Mouse (Mus musculus) erythroblast, embryonic 14.5 days (primary cell): Measurements from ENCODE around the gene Angpt4. TPM values are rescaled to one million over a fixed set of nuclear protein-coding genes. Genes with fewer than 3 reads are reported as not detected.

Source experiments
- H3K27me3 ChIP-seq: 2 replicates; pipeline ENCODE4 v1.6.1; 2012; ENCODE audit warnings: inconsistent platforms; ENCODE audit not compliant: control insufficient read depth
- H3K36me3 ChIP-seq: 2 replicates; pipeline ENCODE4 v1.6.1; 2012; ENCODE audit warnings: mild to moderate bottlenecking, inconsistent platforms; ENCODE audit not compliant: control insufficient read depth
- H3K4me1 ChIP-seq: 2 replicates; pipeline ENCODE4 v1.6.1; 2012; ENCODE audit warnings: inconsistent platforms; ENCODE audit not compliant: control insufficient read depth
- H3K4me3 ChIP-seq: replicated peaks from 2 replicates; pipeline ENCODE3; 2012; ENCODE audit warnings: moderate library complexity, mild to moderate bottlenecking, inconsistent platforms
- H3K9me3 ChIP-seq: 2 replicates; pipeline ENCODE4 v1.6.1; 2012; ENCODE audit warnings: low read length, inconsistent platforms, mixed read lengths; ENCODE audit not compliant: control insufficient read depth
- GATA1 ChIP-seq: IDR thresholded peaks from 2 replicates; pipeline ENCODE4 v1.6.1; 2012; ENCODE audit warnings: low read length, inconsistent platforms, mixed read lengths
- TAL1 ChIP-seq: IDR thresholded peaks from 3 replicates; pipeline ENCODE4 v1.6.1; 2012; ENCODE audit warnings: low read length, inconsistent platforms, mixed read lengths
- polyA plus RNA-seq: library from polyadenylated mRNA; stranded (reverse); fragments of >175 nt; gene quantifications from 2 replicates; pipeline ENCODE4 v1.2.3, GENCODE M21; 2012

Gene Angpt4
- polyA plus RNA-seq, 1 experiment = not detected

GRCm38 (mm10) chr2:151910498-151910897 lies 512 bp upstream of the Angpt4 start:
- H3K9me3 ChIP-seq = no peaks in the 10 kb centered on the region
- no peaks in the 10 kb centered on the region for H3K36me3 ChIP-seq
- no peaks in the 10 kb centered on the region for H3K4me1 ChIP-seq
- TF ChIP-seq TAL1 = no peak
- TF ChIP-seq GATA1 = no peak
- no peaks in the 10 kb centered on the region for H3K27me3 ChIP-seq
- no peak overlapping the region for H3K4me3 ChIP-seq

DNA sequence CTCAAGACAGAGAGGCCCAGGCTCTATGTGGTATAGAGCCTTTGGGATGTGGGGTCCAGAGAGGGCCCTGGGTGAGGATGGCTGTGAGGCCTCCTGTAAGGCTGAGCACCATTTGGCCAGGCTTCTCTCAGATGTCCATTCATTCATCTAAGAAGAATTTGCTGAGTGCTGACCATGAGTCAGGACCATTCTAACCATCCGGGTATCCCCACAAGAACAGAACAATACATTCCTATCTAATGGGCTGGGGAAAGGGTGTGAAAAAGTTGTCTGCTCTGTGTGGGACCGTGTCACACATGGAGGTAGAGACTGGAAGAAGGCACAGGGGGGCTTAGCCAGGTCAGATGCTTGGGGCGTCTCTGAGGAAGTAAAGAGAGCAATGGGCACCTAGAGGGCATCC lies 741 bp downstream of the Angpt4 start:
- H3K27me3 ChIP-seq = no peaks in the 10 kb centered on the region
- no peaks in the 10 kb centered on the region for H3K36me3 ChIP-seq
- no peaks in the 10 kb centered on the region for H3K4me1 ChIP-seq
- H3K9me3 ChIP-seq = no peaks in the 10 kb centered on the region
- no peak overlapping the region for H3K4me3 ChIP-seq
- TF ChIP-seq GATA1 (no peak), TAL1 (no peak)

DNA sequence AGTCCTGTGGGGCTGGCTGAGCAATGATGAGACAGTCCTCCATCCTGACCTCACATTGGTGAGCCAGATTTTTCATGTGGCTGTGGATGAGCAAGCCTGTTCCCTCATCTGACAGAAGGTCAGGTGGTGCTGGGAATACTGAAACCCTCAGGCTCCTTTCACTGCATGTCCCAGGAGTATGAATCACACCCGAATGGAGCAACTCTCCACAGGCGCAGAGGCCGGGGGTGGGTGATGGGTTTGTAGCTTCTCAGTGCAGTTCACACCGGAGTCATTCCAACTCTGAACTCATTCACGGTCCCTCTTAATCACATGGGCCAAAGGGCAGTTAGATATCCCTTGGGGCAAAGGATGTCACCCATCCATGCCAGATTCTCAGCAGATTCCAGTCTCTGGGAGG lies 3.1 kb downstream of the Angpt4 start:
- Histone ChIP-seq H3K36me3 (no peaks in the 10 kb centered on the region), H3K4me1 (no peaks in the 10 kb centered on the region), H3K4me3 (no peak overlapping the region), H3K9me3 (no peaks in the 10 kb centered on the region), H3K27me3 (no peaks in the 10 kb centered on the region)
- TF ChIP-seq TAL1 = no peak
- no peak for TF ChIP-seq GATA1

DNA sequence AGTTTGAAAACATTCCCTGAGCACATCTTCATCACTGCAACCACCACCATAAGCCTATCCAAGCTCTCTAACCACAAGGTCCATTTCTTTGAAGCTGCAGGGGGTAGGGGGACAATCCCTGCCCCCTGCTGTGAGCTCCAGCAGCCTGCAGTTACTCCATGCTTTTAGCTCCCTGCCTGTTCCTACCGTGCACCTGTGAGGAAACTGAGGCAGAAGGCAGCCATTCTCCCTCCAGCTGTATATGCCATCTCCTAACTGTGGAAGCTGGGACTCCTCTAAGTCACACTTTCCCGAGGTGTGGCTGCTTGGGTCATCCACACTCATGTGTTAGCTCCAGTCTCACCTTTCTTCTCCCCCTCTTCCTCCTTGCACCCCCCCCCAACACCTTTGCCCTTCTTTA lies 4.1 kb downstream of the Angpt4 start:
- H3K36me3 ChIP-seq = no peaks in the 10 kb centered on the region
- H3K27me3 ChIP-seq = no peaks in the 10 kb centered on the region
- H3K9me3 ChIP-seq = no peaks in the 10 kb centered on the region
- no peak overlapping the region for H3K4me3 ChIP-seq
- no peak for TF ChIP-seq TAL1
- no peak for TF ChIP-seq GATA1
- H3K4me1 ChIP-seq = no peaks in the 10 kb centered on the region

GRCm38 (mm10) chr2:151916061-151916831 lies 5.2 kb downstream of the Angpt4 start:
- Histone ChIP-seq H3K9me3 (no peaks in the 10 kb centered on the region), H3K27me3 (no peaks in the 10 kb centered on the region), H3K36me3 (no peaks in the 10 kb centered on the region), H3K4me1 (no peaks in the 10 kb centered on the region), H3K4me3 (no peak overlapping the region)
- no peak for TF ChIP-seq GATA1
- TF ChIP-seq TAL1 = no peak

- H3K27me3 ChIP-seq = no peaks in the 10 kb centered on the region
- H3K9me3 ChIP-seq = no peaks in the 10 kb centered on the region
- no peak overlapping the region for H3K4me3 ChIP-seq
- H3K4me1 ChIP-seq = no peaks in the 10 kb centered on the region
- no peaks in the 10 kb centered on the region for H3K36me3 ChIP-seq
- TF ChIP-seq GATA1 = no peak
- no peak for TF ChIP-seq TAL1
Observed at GRCm38 (mm10) chr2:151919140-151919539, 8.1 kb downstream of the Angpt4 start.

GRCm38 (mm10) chr2:151921068-151921467 lies 10.1 kb downstream of the Angpt4 start:
- Histone ChIP-seq H3K9me3 (no peaks in the 10 kb centered on the region), H3K4me1 (no peaks in the 10 kb centered on the region), H3K4me3 (no peak overlapping the region), H3K27me3 (no peaks in the 10 kb centered on the region), H3K36me3 (no peaks in the 10 kb centered on the region)
- no peak for TF ChIP-seq TAL1
- no peak for TF ChIP-seq GATA1

GRCm38 (mm10) chr2:151921596-151921995 lies 10.6 kb downstream of the Angpt4 start:
- TF ChIP-seq GATA1 (no peak), TAL1 (no peak)
- no peaks in the 10 kb centered on the region for H3K4me1 ChIP-seq
- no peaks in the 10 kb centered on the region for H3K36me3 ChIP-seq
- no peaks in the 10 kb centered on the region for H3K9me3 ChIP-seq
- no peaks in the 10 kb centered on the region for H3K27me3 ChIP-seq
- H3K4me3 ChIP-seq = no peak overlapping the region

- Histone ChIP-seq H3K36me3 (no peaks in the 10 kb centered on the region), H3K4me3 (no peak overlapping the region), H3K9me3 (no peaks in the 10 kb centered on the region), H3K4me1 (no peaks in the 10 kb centered on the region), H3K27me3 (no peaks in the 10 kb centered on the region)
- TF ChIP-seq GATA1 (no peak), TAL1 (no peak)
Observed at GRCm38 (mm10) chr2:151924276-151924675, 13.3 kb downstream of the Angpt4 start.

DNA sequence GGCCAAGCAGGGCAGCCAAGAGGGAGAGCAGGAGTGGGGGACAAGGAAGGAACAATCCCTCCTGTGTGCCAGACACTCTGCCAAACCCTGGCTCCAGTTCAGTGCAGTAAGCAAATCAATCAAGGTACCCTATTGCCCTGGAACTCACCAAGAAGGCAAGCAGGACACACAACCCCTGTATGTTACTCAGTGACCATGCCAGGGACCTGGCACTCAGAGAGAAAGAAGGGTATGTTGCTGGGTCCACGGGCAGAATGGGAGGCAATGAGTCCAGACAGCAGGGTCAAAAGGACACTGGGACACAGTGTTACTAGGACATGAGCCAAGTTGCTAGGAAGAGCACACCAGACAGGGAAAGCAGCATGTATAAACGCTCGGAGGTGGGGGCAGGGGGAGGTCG lies 14.7 kb downstream of the Angpt4 start:
- Histone ChIP-seq H3K4me1 (no peaks in the 10 kb centered on the region), H3K4me3 (no peak overlapping the region), H3K9me3 (no peaks in the 10 kb centered on the region), H3K27me3 (no peaks in the 10 kb centered on the region), H3K36me3 (no peaks in the 10 kb centered on the region)
- TF ChIP-seq TAL1 = no peak
- TF ChIP-seq GATA1 = no peak
